Mouse (Mus musculus): ENCODE results near the gene Sdc3. TPM values are rescaled to one million over a fixed set of nuclear protein-coding genes. Genes with fewer than 3 reads are reported as not detected.

Gene Sdc3
- total RNA-seq, 2 experiments from 2014 or later, result 230 to 243 TPM

GRCm38 (mm10) chr4:130791811-130792375 is 444 bp upstream of the Sdc3 start:
- DNase-seq (ENCODE audit: low spot score in 2 of 2), result no peak

- no peak for DNase-seq (ENCODE audit: low spot score in 2 of 2)
Observed at GRCm38 (mm10) chr4:130793180-130793501, 804 bp downstream of the Sdc3 start.

GRCm38 (mm10) chr4:130794771-130795170 is 2.4 kb downstream of the Sdc3 start:
- no peak for DNase-seq (ENCODE audit: low spot score in 2 of 2)

- no peak for DNase-seq (ENCODE audit: low spot score in 2 of 2)
Observed at GRCm38 (mm10) chr4:130795970-130796369, 3.6 kb downstream of the Sdc3 start.

- peak in 1 of 2 experiments; percentile 40 for DNase-seq (ENCODE audit: low spot score in 2 of 2)
Observed at GRCm38 (mm10) chr4:130797201-130798051, 5.1 kb downstream of the Sdc3 start.

- DNase-seq (ENCODE audit: low spot score in 2 of 2), result no peak
Observed at GRCm38 (mm10) chr4:130798416-130798815, 6.1 kb downstream of the Sdc3 start.

- no peak for DNase-seq (ENCODE audit: low spot score in 2 of 2)
Observed at GRCm38 (mm10) chr4:130799118-130799517, 6.8 kb downstream of the Sdc3 start.

GRCm38 (mm10) chr4:130799582-130799981 is 7.2 kb downstream of the Sdc3 start:
- no peak for DNase-seq (ENCODE audit: low spot score in 2 of 2)

GRCm38 (mm10) chr4:130800147-130800546 is 7.8 kb downstream of the Sdc3 start:
- DNase-seq (ENCODE audit: low spot score in 2 of 2), result no peak

GRCm38 (mm10) chr4:130801198-130801597 is 8.9 kb downstream of the Sdc3 start:
- DNase-seq (ENCODE audit: low spot score in 2 of 2), result no peak

- DNase-seq (ENCODE audit: low spot score in 2 of 2), result no peak
Observed at GRCm38 (mm10) chr4:130801624-130802329, 9.4 kb downstream of the Sdc3 start.

- no peak for DNase-seq (ENCODE audit: low spot score in 2 of 2)
Observed at GRCm38 (mm10) chr4:130803591-130803990, 11.3 kb downstream of the Sdc3 start.

GRCm38 (mm10) chr4:130804292-130804691 is 12.0 kb downstream of the Sdc3 start:
- DNase-seq (ENCODE audit: low spot score in 2 of 2), result no peak

- no peak for DNase-seq (ENCODE audit: low spot score in 2 of 2)
Observed at GRCm38 (mm10) chr4:130804771-130805361, 12.5 kb downstream of the Sdc3 start.

- no peak for DNase-seq (ENCODE audit: low spot score in 2 of 2)
Observed at GRCm38 (mm10) chr4:130805746-130806145, 13.4 kb downstream of the Sdc3 start.

- no peak for DNase-seq (ENCODE audit: low spot score in 2 of 2)
Observed at GRCm38 (mm10) chr4:130806746-130807145, 14.4 kb downstream of the Sdc3 start.

- DNase-seq (ENCODE audit: low spot score in 2 of 2), result no peak
Observed at GRCm38 (mm10) chr4:130809784-130810183, 17.4 kb downstream of the Sdc3 start.

- no peak for DNase-seq (ENCODE audit: low spot score in 2 of 2)
Observed at GRCm38 (mm10) chr4:130810845-130811244, 18.5 kb downstream of the Sdc3 start.

- no peak for DNase-seq (ENCODE audit: low spot score in 2 of 2)
Observed at GRCm38 (mm10) chr4:130811385-130811784, 19.0 kb downstream of the Sdc3 start.

- DNase-seq (ENCODE audit: low spot score in 2 of 2), result no peak
Observed at GRCm38 (mm10) chr4:130813958-130814357, 21.6 kb downstream of the Sdc3 start.

- DNase-seq (ENCODE audit: low spot score in 2 of 2), result no peak
Observed at GRCm38 (mm10) chr4:130814742-130815330, 22.5 kb downstream of the Sdc3 start.

Data from adrenal gland, postnatal 4 days (tissue).